Mouse (Mus musculus) cerebellum, postnatal 36 days (tissue): ENCODE data around the gene Dpp6.

Experiments
- DNase-seq, 2 experiments: peaks; one replicate each; pipeline ENCODE4 v3.0.0; 2021 to 2022; ENCODE audit warnings: mixed read lengths in 2 of 2

Gene Dpp6

GRCm38 (mm10) chr5:27304115-27304514, 487.1 kb downstream of the Dpp6 start:
- no peak for DNase-seq

GRCm38 (mm10) chr5:27306497-27307152, 489.6 kb downstream of the Dpp6 start:
- DNase-seq = no peak

DNA sequence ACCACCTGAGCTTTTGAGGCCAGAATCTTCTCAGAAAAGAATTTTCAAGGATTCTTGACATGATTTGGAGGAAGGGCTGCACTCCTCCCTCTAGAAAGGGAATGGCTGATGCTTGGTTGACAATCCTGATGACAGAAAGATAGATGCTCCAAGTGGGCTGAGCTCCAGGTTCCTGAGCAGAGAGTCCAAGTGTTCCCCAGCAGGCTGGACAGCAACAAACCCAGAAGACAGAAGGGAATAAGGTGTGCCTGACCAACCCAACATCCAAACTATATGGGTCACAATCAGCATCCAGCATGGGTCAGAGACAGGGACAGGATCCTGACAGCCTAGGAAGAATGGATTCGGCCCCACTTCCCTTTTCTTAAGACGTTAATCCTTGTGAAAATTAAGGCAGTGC, 493.2 kb downstream of the Dpp6 start:
- DNase-seq = peak; percentile 60 to 64

- DNase-seq = no peak
Observed at GRCm38 (mm10) chr5:27316674-27317073, 499.7 kb downstream of the Dpp6 start.

DNA sequence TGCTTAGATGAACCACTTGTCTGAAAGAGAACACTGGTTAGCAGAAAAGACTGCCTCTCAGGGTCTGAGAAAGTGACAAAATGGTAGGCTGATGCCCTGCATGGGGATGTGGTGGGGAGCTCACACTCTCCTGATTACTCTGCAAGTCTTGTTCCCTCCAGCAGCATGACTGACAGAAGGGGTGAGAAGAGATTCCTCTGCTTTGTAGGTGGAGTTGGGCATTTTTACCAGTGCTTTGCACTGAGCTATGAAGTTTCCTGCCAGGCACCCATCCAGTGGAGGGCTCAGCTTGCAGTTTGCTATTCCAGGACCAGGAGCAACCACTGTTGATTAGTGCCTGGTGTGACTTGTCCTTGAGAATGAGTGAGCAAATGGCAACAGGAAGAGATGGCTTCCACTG, 500.3 kb downstream of the Dpp6 start:
- no peak for DNase-seq

- DNase-seq = peak; percentile 30 to 31
Observed at GRCm38 (mm10) chr5:27317832-27318231, 500.8 kb downstream of the Dpp6 start.

DNA sequence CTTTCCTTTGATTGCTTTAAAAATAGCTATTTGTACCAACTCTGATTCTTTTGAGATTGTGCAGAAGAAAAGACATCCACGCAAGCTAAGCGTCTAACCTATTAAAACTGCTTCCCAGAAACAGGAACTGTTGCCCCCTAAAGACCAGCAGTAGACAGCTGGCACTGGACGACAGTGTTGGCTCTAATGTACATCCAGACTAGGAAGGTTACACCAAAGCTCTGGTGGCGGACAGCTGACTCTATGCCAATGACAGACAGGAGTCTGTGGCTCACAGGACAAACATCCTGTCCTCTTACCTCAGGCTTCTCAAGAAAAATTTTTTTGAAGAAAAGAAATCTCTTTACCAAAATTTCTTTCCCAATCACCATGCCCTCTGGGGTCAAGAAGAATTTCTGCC, 502.7 kb downstream of the Dpp6 start:
- DNase-seq = peak in 1 of 2 experiments; percentile 24

DNA sequence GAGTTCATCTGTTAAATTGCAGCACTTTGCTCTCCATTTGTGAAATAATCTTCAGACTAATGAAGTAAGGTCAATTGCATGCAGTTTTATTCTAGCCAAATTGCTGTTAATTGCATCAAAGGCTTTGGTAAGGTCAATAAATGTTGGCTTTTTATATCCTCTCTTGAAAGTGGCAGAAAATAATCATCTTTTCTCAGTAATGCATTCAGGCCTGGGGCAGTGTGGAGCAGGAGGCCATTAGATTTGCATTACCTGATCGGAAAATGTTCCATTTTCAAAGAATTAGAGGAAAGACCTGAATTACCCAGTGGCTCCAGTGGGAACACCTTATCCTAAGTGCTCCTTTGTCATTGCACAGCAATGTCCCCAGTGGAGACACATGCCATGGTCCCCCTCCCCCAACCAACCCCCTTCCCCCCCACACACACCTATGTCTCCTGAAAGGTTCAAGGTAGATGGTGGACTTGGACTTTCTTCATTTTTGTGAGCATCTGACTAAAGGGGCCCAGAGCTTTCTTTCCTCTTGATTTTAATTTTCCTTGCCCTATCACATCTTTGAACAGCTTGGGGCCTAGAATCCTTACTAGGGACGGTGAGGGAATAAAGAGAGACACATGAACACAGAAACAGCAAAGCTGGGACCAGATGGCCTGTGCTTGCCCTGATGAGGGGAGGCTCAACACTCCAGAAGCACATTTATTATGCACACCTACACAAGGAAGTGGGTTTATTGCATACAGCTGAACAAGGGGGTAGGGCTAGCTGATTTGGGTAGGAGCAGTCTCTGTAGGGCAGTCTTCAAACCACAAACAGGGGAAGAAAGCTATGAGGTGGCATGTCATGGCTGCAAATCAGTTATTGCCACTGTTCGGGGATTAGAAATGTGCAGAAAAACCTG, 506.1 kb downstream of the Dpp6 start:
- no peak for DNase-seq

GRCm38 (mm10) chr5:27324346-27324928, 507.4 kb downstream of the Dpp6 start:
- DNase-seq = peak; percentile 28 to 58

DNA sequence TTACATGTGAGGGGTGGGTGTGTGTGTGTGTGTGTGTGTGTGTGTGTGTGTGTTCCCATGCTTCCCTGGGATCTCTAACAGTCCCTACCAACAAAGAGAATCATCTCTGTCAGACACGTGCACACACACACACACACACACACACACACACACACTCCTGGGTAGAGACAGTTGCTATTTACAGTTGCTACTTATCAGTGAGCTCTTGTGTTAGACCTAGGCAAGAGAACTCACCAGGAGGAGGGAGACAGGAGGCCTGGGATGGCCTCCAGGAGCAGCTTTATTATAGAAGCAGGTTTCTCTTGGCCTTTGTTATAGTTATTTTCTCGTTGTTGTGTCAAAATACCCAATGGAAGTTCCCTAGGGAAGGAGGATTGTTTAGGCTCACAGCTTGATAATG, 519.7 kb downstream of the Dpp6 start:
- no peak for DNase-seq

- no peak for DNase-seq
Observed at GRCm38 (mm10) chr5:27339196-27340030, 522.4 kb downstream of the Dpp6 start.

DNA sequence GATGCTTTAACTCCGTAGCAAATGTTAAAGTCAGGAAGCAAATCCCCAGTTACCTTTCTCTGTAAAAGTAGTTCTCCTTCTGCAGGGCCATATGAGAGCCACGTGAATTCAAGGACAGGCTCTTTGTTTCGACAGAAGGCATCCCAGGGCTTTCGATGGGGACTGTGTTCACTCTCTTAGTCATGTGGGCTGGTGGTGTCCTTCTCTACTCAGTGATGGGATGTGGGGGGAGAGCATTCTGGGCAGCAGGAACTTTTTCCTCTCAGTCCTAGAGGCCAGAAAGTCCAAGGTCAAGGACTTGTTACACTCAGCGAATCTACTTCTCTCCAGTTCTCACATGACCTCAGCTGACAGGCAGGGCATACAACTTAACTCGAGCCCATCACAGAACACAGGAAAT, 525.3 kb downstream of the Dpp6 start:
- DNase-seq = no peak

DNA sequence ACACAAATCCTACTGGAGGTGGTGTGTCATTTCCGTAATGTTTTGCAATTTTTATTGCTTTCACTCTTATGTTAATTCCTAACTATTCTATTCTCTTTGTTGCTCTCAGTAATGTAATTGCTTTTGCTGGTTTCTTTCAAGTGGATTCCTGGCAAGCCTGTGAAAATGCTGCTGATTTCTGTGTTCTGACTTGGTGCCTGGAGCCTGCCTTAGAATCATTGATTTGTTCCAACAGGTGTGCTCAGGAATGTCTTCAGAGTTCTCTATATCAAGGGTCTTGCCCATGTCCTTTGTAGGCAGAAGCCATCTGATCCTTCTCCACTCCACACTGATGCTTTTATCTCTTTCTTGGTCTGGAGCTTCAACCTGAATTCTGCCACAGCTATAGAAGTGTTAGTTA, 526.6 kb downstream of the Dpp6 start:
- no peak for DNase-seq

DNA sequence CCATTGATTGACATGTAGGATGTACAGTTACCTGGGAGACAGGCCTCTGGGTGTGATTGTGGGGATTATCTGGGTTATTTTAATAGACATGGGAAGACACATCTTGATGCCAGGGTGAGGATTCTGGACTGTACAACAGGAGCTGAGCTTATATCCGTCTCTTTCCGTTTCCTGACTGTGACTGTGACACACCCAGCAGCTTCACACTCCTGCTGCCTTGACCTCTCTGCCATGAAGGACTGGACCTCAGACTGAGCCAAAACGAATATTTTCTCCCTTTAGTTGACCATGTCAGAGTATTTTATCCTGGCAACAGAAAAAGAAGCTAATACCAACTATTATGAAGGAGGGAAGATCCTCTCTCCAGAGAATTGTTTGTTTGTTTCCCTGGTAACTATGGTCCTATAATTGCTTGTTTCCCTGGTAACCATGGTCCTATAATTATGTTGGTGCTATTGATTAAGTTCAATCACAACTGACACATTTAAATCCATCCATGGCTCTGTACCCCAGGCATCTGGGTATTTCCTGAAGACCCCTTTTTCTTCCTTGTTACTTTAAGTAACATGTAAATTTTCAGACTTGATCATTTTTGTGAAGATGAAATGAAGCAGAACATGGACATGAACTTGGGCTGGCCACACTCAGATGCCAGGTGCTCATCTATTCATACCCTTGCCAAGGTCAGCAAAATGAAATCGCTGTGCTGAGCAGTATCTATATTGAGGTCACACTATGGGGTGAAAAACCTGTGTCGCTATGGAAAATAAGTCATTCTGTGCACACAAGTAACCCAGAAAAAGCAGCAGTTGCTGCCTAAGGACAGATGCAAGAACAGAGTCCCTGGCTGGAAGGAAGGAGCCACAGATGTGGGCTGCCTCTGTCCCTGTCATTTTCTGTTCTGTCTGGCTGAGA, 531.4 kb downstream of the Dpp6 start:
- peak in 1 of 2 experiments; percentile 27 for DNase-seq

DNA sequence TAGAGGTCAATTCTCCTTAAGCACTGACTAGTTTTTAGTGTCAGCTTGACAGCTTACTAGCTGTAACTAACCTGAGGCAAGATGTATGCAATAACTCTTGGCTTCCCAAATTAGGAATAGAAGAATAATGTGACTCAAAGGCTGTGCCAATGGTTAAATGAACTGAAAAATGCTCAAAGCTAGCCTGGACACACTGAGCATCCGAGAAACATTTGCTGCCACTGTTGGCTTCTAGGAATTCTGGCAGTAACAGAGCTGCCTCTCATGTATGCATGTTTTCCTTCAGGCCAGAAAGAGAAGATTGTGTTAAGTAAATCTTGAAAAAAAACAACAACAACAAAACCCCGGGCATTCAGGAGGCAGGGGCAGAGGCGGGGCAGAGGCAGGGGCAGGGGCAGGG, 540.6 kb downstream of the Dpp6 start:
- no peak for DNase-seq

DNA sequence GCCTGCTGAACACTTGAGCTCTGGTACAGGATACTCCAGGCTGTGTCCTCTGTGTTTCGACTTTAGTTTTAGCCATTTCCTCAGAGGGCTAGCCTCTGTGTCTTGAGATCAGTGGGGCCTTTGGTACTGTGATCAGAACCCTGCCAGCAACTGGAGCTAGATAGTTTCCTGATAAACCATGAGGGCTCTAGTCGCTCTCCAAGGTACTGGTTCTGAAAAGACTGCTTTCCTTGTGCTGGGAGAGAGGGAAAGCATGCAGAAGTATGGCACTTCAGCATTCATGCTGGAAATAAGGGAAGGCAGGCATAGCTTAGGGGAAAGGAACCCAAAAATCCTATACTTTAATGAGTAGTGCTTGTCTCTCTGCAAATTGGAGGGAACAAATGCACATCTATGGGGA, 548.9 kb downstream of the Dpp6 start:
- DNase-seq = no peak

GRCm38 (mm10) chr5:27370814-27371213, 553.8 kb downstream of the Dpp6 start:
- no peak for DNase-seq

DNA sequence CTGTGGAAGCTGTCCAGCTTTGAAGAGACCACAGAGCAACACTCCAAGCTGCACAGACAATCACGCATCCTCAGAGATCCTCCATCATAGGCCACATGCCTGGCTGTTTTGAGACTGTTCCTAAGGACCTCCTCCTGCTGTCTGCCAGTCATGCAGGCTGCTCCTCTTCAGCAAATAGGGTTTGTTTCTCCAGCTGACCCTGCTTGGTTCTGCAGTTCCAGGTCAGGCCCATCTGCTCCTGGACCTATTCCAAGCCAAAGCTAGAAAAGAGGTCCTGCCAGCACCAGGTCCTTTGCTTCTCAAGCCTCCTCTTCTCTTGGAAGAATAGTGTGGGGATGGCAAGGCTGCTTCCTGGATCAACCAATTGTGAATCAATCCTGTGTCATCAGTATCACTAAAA, 556.9 kb downstream of the Dpp6 start:
- DNase-seq = peak; percentile 62 to 71

GRCm38 (mm10) chr5:27375841-27376240, 558.8 kb downstream of the Dpp6 start:
- peak; percentile 36 to 64 for DNase-seq

- DNase-seq = peak; percentile 81 to 83
Observed at GRCm38 (mm10) chr5:27380656-27381385, 563.8 kb downstream of the Dpp6 start.

- no peak for DNase-seq
Observed at GRCm38 (mm10) chr5:27398371-27398770, 581.4 kb downstream of the Dpp6 start.
